Mouse (Mus musculus) lung, postnatal 0 days (tissue): Measurements from ENCODE around the gene Fcna. TPM values are rescaled to one million over a fixed set of nuclear protein-coding genes. Genes with fewer than 3 reads are reported as not detected.

ENCODE experiments used
- ATAC-seq: fragments of 200-750 bp; cut with Nextera tagmentation; 2 replicates; pipeline ENCODE4 v1.8.0; 2017; ENCODE audit warnings: moderate library complexity
- DNase-seq: peaks from one replicate; pipeline ENCODE4 v3.0.0-alpha.2; 2016; ENCODE audit warnings: low spot score
- H3K27ac ChIP-seq: fragments of 300-500 bp; sonication (generic); 2 replicates; pipeline ENCODE4 v1.5.1; 2014; ENCODE audit warnings: antibody characterized with exemption, mild to moderate bottlenecking, low read length, mixed read lengths
- H3K27me3 ChIP-seq: fragments of 300-500 bp; sonication (generic); replicated peaks from 2 replicates; pipeline ENCODE4 v1.6.1; 2014; ENCODE audit warnings: low read length, mixed read lengths; ENCODE audit not compliant: insufficient read depth
- H3K36me3 ChIP-seq: fragments of 300-500 bp; sonication (generic); 2 replicates; pipeline ENCODE4 v1.6.1; 2014; ENCODE audit warnings: low read length, mixed read lengths; ENCODE audit not compliant: insufficient read depth
- H3K4me1 ChIP-seq: fragments of 300-500 bp; sonication (generic); 2 replicates; pipeline ENCODE4 v1.6.1; 2014; ENCODE audit warnings: antibody characterized with exemption, low read depth, low read length, mixed read lengths; ENCODE audit not compliant: insufficient read depth
- H3K4me2 ChIP-seq: fragments of 300-500 bp; sonication (generic); replicated peaks from 2 replicates; pipeline ENCODE4 v1.6.1; 2014; ENCODE audit warnings: low read depth, mild to moderate bottlenecking, low read length, moderate library complexity, mixed read lengths
- H3K4me3 ChIP-seq: fragments of 300-500 bp; sonication (generic); 2 replicates; pipeline ENCODE4 v1.5.1; 2014; ENCODE audit warnings: low read depth, low read length
- H3K9ac ChIP-seq: fragments of 300-500 bp; sonication (generic); replicated peaks from 2 replicates; pipeline ENCODE4 v1.6.1; 2014; ENCODE audit warnings: low read depth, mild to moderate bottlenecking
- H3K9me3 ChIP-seq: fragments of 300-500 bp; sonication (generic); 2 replicates; pipeline ENCODE4 v1.6.1; 2016; ENCODE audit warnings: low read length, mixed read lengths
- CTCF ChIP-seq: IDR thresholded peaks from 2 replicates; pipeline ENCODE4 v1.5.1; 2016; ENCODE audit warnings: antibody characterized with exemption, mild to moderate bottlenecking
- EP300 ChIP-seq: IDR thresholded peaks from 2 replicates; pipeline ENCODE4 v1.6.1; 2016; ENCODE audit warnings: antibody characterized with exemption, mild to moderate bottlenecking, control low read depth
- WGBS: fragments of 180-500 bp; shearing (Covaris S2); extraction: QIAGEN DNeasy Blood & Tissue Kit; methylation state at CpG from one replicate; pipeline ENCODE4 v1.1.7; 2014; 5-methylcytosine and 5-hydroxymethylcytosine counted together
- polyA plus RNA-seq: library from polyadenylated mRNA; unstranded; fragments of >200 nt; fragmentation: Nextera tagmentation; extraction: Ambion mirVana; gene quantifications from 2 replicates; pipeline ENCODE4 v1.2.1, GENCODE M21; 2015

The Fcna gene
- polyA plus RNA-seq, 1 experiment from 2014 or later: 2.5 TPM

- Histone ChIP-seq H3K4me3 (no peak overlapping the region), H3K27ac (no peak overlapping the region)
- no peak for ATAC-seq
These were observed 7.4 kb downstream of the Fcna start for GRCm38 (mm10) chr2:25620386-25620785.

GRCm38 (mm10) chr2:25617578-25617977 is 10.3 kb downstream of the Fcna start, which contains the start of gene Ccdc183:
Gene Ccdc183, minus strand, starts transcription at chr2:25617678.
- 61% methylated on average over 3 of the region's 3 CpGs for WGBS
- Histone ChIP-seq H3K4me1 (peaks cover 5% of the 10 kb centered on the region; the same call in 1 of the 2 replicates), H3K9me3 (no peaks in the 10 kb centered on the region), H3K9ac (no peak within 1 kb of the TSS), H3K4me2 (no peak within 1 kb of the TSS), H3K27me3 (peaks cover 25% of the 10 kb centered on the region), H3K36me3 (no peaks in the 10 kb centered on the region), H3K4me3 (no peak within 1 kb of the TSS), H3K27ac (no peak within 1 kb of the TSS)
- no peak for DNase-seq
- TF ChIP-seq CTCF (no peak), EP300 (no peak)
- no peak for ATAC-seq

More at GRCm38 (mm10) chr2:25620386-25620785, 7.4 kb downstream of the Fcna start:
- H3K9me3 ChIP-seq: no peaks in the 10 kb centered on the region
- H3K4me2 ChIP-seq: no peak overlapping the region
- DNase-seq: no peak
- no peak for TF ChIP-seq CTCF
- no peak for TF ChIP-seq EP300
- peaks cover 5% of the 10 kb centered on the region; the same call in 1 of the 2 replicates for H3K4me1 ChIP-seq
- no peaks in the 10 kb centered on the region for H3K36me3 ChIP-seq
- 74% methylated on average over 6 of the region's 6 CpGs for whole genome bisulfite sequencing
- H3K9ac ChIP-seq: no peak overlapping the region
- peaks cover 19% of the 10 kb centered on the region for H3K27me3 ChIP-seq

- Histone ChIP-seq H3K36me3 (no peaks in the 10 kb centered on the region), H3K4me3 (no peak overlapping the region), H3K27me3 (peaks cover 25% of the 10 kb centered on the region), H3K4me1 (peaks cover 5% of the 10 kb centered on the region; the same call in 1 of the 2 replicates), H3K4me2 (0 out of 2 replicates have a peak overlapping the region, but pooled peaks have one; percentile 8), H3K27ac (no peak overlapping the region), H3K9me3 (no peaks in the 10 kb centered on the region), H3K9ac (no peak overlapping the region)
- WGBS: 23% methylated on average over 17 of the region's 22 CpGs
- DNase-seq: no peak
- ATAC-seq: no peak
- TF ChIP-seq CTCF (no peak), EP300 (no peak)
These were observed 11.4 kb downstream of the Fcna start for GRCm38 (mm10) chr2:25616398-25616797.

GRCm38 (mm10) chr2:25608671-25609070 is 19.2 kb downstream of the Fcna start:
- TF ChIP-seq CTCF: no peak
- no peak for TF ChIP-seq EP300
- DNase-seq (no peak), ATAC-seq (peak; percentile 25)
- no peak overlapping the region for H3K9ac ChIP-seq
- H3K4me1 ChIP-seq: 0 out of 2 replicates have a peak, but pooled peaks cover 4% of the 10 kb centered on the region
- WGBS: 63% methylated on average over 10 of the region's 10 CpGs
- H3K4me2 ChIP-seq: peak overlapping the region; percentile 81
- H3K27me3 ChIP-seq: no peaks in the 10 kb centered on the region
- no peaks in the 10 kb centered on the region for H3K9me3 ChIP-seq
- H3K27ac ChIP-seq: no peak overlapping the region
- no peaks in the 10 kb centered on the region for H3K36me3 ChIP-seq
- peak overlapping the region; percentile 84 for H3K4me3 ChIP-seq

GRCm38 (mm10) chr2:25607761-25608622 is 19.8 kb downstream of the Fcna start, which contains the start of gene Rabl6:
Gene Rabl6, minus strand, starts transcription at chr2:25608521.
- DNase-seq: peak; percentile 94
- Histone ChIP-seq H3K4me1 (0 out of 2 replicates have a peak, but pooled peaks cover 4% of the 10 kb centered on the region), H3K9ac (peak within 1 kb of the TSS; percentile 91), H3K4me2 (peak within 1 kb of the TSS; percentile 81), H3K27ac (peak within 1 kb of the TSS; percentile 88), H3K27me3 (no peaks in the 10 kb centered on the region), H3K9me3 (no peaks in the 10 kb centered on the region), H3K36me3 (no peaks in the 10 kb centered on the region), H3K4me3 (peak within 1 kb of the TSS; percentile 84)
- ATAC-seq: peak; percentile 96
- under 1% methylated on average over 61 of the region's 80 CpGs for WGBS
- TF ChIP-seq CTCF (no peak), EP300 (no peak)

GRCm38 (mm10) chr2:25602526-25602925 is 25.3 kb downstream of the Fcna start:
- ATAC-seq: no peak
- WGBS: 87% methylated on average over 5 of the region's 5 CpGs
- no peaks in the 10 kb centered on the region for H3K27me3 ChIP-seq
- no peak for DNase-seq
- no peaks in the 10 kb centered on the region for H3K9me3 ChIP-seq
- H3K4me3 ChIP-seq: no peak overlapping the region
- TF ChIP-seq EP300 (no peak), CTCF (no peak)
- H3K9ac ChIP-seq: no peak overlapping the region
- no peak overlapping the region for H3K4me2 ChIP-seq
- 0 out of 2 replicates have a peak, but pooled peaks cover 4% of the 10 kb centered on the region for H3K4me1 ChIP-seq
- peaks cover 32% of the 10 kb centered on the region for H3K36me3 ChIP-seq
- H3K27ac ChIP-seq: no peak overlapping the region
